Mouse (Mus musculus): ENCODE results near the gene Cachd1. TPM values are rescaled to one million over a fixed set of nuclear protein-coding genes. Genes with fewer than 3 reads are reported as not detected.

Gene Cachd1
- polyA plus RNA-seq, 1 experiment from 2014 or later = 6.6 TPM

- no peak overlapping the region for H3K9ac ChIP-seq
- H3K4me2 ChIP-seq = no peak overlapping the region
- ATAC-seq (ENCODE audit: insufficient read depth) = no peak
- WGBS (ENCODE audit: insufficient replicate concordance) = 30% methylated on average over 2 of the region's 2 CpGs
- H3K36me3 ChIP-seq (replicated peaks) = no peaks in the 10 kb centered on the region
- H3K27me3 ChIP-seq = no peaks in the 10 kb centered on the region
- H3K4me3 ChIP-seq (replicated peaks) = no peak overlapping the region
- H3K4me1 ChIP-seq (replicated peaks) = no peaks in the 10 kb centered on the region
- no peaks in the 10 kb centered on the region for H3K9me3 ChIP-seq (replicated peaks)
- H3K27ac ChIP-seq (replicated peaks) = no peak overlapping the region
These were observed 16.7 kb downstream of the Cachd1 start for GRCm38 (mm10) chr4:100793147-100793546.

DNA sequence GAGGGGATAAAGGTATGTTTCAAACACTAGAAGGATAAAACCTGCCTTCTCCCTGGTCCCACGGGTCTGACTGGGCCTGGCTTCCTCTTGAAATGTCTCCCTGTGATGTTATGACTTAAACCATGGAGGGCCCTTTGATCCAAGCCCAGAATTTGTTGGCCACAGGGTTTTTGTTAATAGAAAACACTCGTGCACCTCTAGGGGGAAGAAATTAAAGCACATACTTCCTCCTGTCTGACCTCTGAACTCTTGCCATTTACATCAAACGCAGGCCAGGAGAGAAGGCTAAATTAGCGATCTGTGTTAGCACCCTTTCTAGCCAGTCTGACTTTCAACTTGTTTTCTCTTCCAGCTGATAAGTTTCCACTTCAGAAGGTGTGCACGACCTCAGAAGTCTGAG, 19.0 kb downstream of the Cachd1 start:
- no peak overlapping the region for H3K27ac ChIP-seq (replicated peaks)
- no peak for ATAC-seq (ENCODE audit: insufficient read depth)
- H3K36me3 ChIP-seq (replicated peaks) = no peaks in the 10 kb centered on the region
- H3K4me2 ChIP-seq = no peak overlapping the region
- WGBS (ENCODE audit: insufficient replicate concordance) = 31% methylated on average over 5 of the region's 5 CpGs
- no peaks in the 10 kb centered on the region for H3K4me1 ChIP-seq (replicated peaks)
- H3K9ac ChIP-seq = no peak overlapping the region
- H3K27me3 ChIP-seq = no peaks in the 10 kb centered on the region
- H3K9me3 ChIP-seq (replicated peaks) = no peaks in the 10 kb centered on the region
- no peak overlapping the region for H3K4me3 ChIP-seq (replicated peaks)

DNA sequence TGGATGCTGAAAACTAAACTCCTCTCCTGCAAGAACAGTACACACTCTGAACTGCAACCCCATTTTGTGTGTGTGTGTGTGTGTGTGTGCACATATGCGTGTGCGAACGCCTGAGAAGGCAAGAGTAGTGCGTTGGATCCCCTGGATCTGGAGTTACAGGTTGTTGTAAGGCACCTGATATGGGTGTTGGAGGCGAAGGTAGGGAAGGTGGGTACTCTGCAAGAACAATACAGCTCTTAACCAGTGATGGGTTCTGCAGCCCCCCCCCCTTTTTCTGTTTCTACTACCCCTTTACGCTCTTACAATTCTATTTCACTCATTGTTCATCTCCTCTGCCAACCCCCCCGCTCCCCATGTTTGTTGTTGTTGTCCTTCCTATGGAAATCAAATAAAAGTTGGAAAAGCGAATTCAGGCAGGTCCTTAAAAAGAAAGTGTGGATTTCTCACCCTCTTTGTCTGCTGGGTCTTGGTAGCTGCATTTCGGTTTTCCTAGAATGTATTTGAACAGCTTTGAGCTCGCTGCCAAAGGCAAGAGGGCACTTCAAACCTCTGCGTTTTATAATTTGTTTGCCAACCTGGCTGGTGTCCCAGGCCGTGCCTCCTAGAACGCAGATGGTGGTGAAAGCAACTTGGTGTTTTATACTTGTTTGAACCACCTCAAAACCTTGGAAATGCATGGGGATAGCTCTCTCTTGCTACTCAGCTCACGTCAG, 24.4 kb downstream of the Cachd1 start:
- ATAC-seq (ENCODE audit: insufficient read depth) = no peak
- Histone ChIP-seq H3K36me3 (replicated peaks) (no peaks in the 10 kb centered on the region), H3K27ac (replicated peaks) (no peak overlapping the region), H3K4me3 (replicated peaks) (no peak overlapping the region), H3K27me3 (no peaks in the 10 kb centered on the region), H3K4me2 (no peak overlapping the region), H3K9me3 (replicated peaks) (no peaks in the 10 kb centered on the region), H3K9ac (no peak overlapping the region), H3K4me1 (replicated peaks) (no peaks in the 10 kb centered on the region)
- 67% methylated on average over 14 of the region's 14 CpGs for WGBS (ENCODE audit: insufficient replicate concordance)

GRCm38 (mm10) chr4:100801443-100801786, 24.9 kb downstream of the Cachd1 start:
- no peaks in the 10 kb centered on the region for H3K36me3 ChIP-seq (replicated peaks)

DNA sequence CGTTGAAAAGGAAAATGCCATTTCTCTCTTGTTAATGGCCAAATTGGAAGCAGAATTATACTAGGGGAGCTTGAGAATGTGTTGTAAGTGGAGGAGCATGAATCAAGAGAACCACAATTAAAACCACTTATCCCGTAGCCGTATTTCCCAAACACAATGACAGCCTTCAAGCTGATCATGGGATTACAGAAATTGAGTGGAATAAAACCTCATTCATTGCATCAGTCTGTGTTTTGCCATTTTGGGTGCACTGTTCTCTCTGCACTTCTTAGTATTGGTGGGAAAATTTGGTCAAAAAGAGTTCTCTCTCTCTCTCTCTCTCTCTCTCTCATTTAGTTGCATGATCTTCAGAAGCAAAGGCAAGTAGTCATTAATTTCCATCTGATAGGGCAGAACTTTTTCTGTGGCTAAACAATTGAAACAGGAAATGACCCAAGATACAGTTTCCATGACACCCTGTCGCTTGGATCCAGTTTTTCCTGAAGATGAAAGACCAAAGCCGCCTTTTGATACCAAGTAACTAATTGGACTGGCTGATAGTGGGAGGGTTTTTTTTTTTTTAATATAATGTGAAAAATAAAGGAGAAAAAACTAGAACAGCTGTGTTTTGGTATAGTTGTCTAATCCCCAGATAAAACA, 34.7 kb downstream of the Cachd1 start:
- Histone ChIP-seq H3K4me1 (replicated peaks) (no peaks in the 10 kb centered on the region), H3K9me3 (replicated peaks) (no peaks in the 10 kb centered on the region), H3K27ac (replicated peaks) (no peak overlapping the region), H3K4me2 (no peak overlapping the region), H3K4me3 (replicated peaks) (no peak overlapping the region), H3K27me3 (no peaks in the 10 kb centered on the region), H3K9ac (no peak overlapping the region), H3K36me3 (replicated peaks) (no peaks in the 10 kb centered on the region)
- 43% methylated on average over 5 of the region's 5 CpGs for WGBS (ENCODE audit: insufficient replicate concordance)
- no peak for ATAC-seq (ENCODE audit: insufficient read depth)

More at GRCm38 (mm10) chr4:100801443-100801786, 24.9 kb downstream of the Cachd1 start:
- no peak for ATAC-seq (ENCODE audit: insufficient read depth)
- no peaks in the 10 kb centered on the region for H3K4me1 ChIP-seq (replicated peaks)
- no peaks in the 10 kb centered on the region for H3K27me3 ChIP-seq
- H3K9ac ChIP-seq = no peak overlapping the region
- no peak overlapping the region for H3K27ac ChIP-seq (replicated peaks)
- no peak overlapping the region for H3K4me3 ChIP-seq (replicated peaks)
- no peak overlapping the region for H3K4me2 ChIP-seq
- WGBS (ENCODE audit: insufficient replicate concordance) = 55% methylated on average over 3 of the region's 3 CpGs
- no peaks in the 10 kb centered on the region for H3K9me3 ChIP-seq (replicated peaks)

DNA sequence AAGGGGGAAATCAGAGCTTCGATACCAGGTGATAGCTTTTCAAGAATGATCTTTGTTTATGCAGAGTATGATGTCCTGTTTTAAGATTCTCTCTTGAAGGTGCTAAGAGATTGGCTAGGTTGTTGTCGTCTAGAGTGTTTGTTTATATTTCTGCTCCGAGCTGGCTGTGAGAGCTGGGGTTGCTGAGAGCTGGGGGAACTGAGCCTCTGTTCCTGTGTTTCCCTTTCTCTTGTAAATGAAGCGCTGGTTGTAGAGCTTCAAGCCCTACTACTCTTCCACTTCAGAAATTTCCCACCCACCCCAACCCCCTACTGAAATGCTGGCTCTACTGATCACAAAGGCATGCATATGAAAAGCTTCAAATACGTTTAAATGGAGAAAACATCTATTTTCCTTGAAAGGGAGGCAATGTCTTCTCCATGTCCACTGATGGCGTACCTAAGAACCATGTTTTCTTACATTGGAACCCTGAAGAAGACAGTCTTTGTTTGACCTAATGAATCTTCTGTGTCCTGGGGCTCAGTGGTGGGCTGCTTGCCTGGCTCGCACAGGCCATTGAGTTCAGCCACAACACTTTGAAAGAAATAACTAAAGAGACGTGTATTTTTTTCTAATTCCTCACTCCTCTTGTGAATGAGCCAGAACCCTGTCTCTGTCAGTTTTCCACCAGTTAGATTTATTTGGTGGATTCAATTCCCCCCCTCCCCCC, 35.5 kb downstream of the Cachd1 start:
- Histone ChIP-seq H3K27ac (replicated peaks) (no peak overlapping the region), H3K4me3 (replicated peaks) (no peak overlapping the region), H3K4me2 (no peak overlapping the region)

GRCm38 (mm10) chr4:100813767-100814461, 37.4 kb downstream of the Cachd1 start:
- no peak for ATAC-seq (ENCODE audit: insufficient read depth)

More for the DNA sequence above, 35.5 kb downstream of the Cachd1 start:
- ATAC-seq (ENCODE audit: insufficient read depth) = no peak
- no peak overlapping the region for H3K9ac ChIP-seq
- 36% methylated on average over 8 of the region's 8 CpGs for WGBS (ENCODE audit: insufficient replicate concordance)
- no peaks in the 10 kb centered on the region for H3K36me3 ChIP-seq (replicated peaks)
- H3K4me1 ChIP-seq (replicated peaks) = no peaks in the 10 kb centered on the region
- no peaks in the 10 kb centered on the region for H3K9me3 ChIP-seq (replicated peaks)
- H3K27me3 ChIP-seq = no peaks in the 10 kb centered on the region

DNA sequence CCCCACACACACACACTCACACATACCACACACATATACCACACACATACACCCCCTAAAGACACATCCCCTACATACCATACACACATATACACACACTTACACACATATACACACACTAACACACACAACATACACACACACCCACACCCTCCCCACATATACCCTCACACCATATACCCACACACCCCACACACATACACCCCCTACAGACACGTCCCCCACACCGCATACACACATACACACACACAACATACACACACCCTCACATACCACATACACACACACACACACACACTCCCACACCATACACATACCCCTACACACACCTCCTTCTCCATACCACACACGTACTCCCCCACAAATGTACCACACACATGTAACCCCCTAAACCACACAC, 42.8 kb downstream of the Cachd1 start:
- ATAC-seq (ENCODE audit: insufficient read depth) = no peak
- Histone ChIP-seq H3K4me1 (replicated peaks) (no peaks in the 10 kb centered on the region), H3K27ac (replicated peaks) (no peak overlapping the region), H3K36me3 (replicated peaks) (no peaks in the 10 kb centered on the region), H3K9me3 (replicated peaks) (no peaks in the 10 kb centered on the region), H3K4me3 (replicated peaks) (no peak overlapping the region), H3K9ac (no peak overlapping the region), H3K27me3 (no peaks in the 10 kb centered on the region), H3K4me2 (no peak overlapping the region)
- WGBS (ENCODE audit: insufficient replicate concordance) = 70% methylated on average over 3 of the region's 3 CpGs

More at GRCm38 (mm10) chr4:100813767-100814461, 37.4 kb downstream of the Cachd1 start:
- Histone ChIP-seq H3K4me3 (replicated peaks) (no peak overlapping the region), H3K4me1 (replicated peaks) (no peaks in the 10 kb centered on the region), H3K27ac (replicated peaks) (no peak overlapping the region), H3K27me3 (no peaks in the 10 kb centered on the region), H3K9me3 (replicated peaks) (no peaks in the 10 kb centered on the region), H3K9ac (no peak overlapping the region), H3K4me2 (no peak overlapping the region), H3K36me3 (replicated peaks) (no peaks in the 10 kb centered on the region)
- WGBS (ENCODE audit: insufficient replicate concordance) = 50% methylated on average over 2 of the region's 2 CpGs

DNA sequence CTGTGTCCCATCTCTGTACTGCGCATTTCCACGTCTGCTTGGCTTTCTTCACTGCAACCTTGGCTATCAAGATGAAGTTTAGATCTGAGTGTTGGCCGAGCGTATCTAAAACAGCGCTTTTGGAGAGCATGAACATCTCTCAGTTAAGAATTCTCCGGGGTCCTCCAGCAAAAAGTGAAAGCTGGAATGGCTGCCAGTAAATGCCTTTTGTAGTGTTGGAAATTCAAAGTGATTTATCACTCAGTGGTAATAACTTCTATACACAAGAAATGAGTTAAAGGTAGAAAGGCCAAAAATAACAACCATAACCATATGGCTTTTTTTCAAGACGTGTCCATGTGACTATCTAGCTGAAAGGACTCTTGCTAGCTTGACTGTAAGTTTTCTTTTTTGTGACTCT, 46.1 kb downstream of the Cachd1 start:
- no peak for ATAC-seq (ENCODE audit: insufficient read depth)
- WGBS (ENCODE audit: insufficient replicate concordance) = 70% methylated on average over 7 of the region's 7 CpGs
- Histone ChIP-seq H3K27me3 (no peaks in the 10 kb centered on the region), H3K4me2 (no peak overlapping the region), H3K27ac (replicated peaks) (no peak overlapping the region), H3K36me3 (replicated peaks) (no peaks in the 10 kb centered on the region), H3K4me3 (replicated peaks) (no peak overlapping the region), H3K4me1 (replicated peaks) (no peaks in the 10 kb centered on the region), H3K9me3 (replicated peaks) (no peaks in the 10 kb centered on the region), H3K9ac (no peak overlapping the region)

DNA sequence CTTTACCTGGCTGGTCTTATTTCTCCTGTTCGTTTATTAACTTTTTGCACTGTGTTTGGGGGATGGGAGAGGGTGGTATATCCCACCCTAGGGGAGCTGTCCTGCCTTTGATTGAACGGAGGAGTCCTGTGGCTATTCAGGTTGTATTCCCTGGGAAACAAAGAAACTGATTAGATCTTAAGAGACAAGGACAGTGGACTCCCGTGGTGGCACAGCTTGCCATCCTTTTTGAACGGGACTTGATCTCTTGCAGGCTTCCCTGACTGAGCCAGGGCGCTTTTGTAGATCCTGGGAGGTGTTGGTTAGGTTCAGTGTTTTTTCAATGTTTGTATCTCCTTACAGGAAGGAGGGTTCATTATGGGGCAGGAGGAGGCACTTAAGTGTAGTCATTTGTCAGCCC, 50.9 kb downstream of the Cachd1 start:
- H3K4me2 ChIP-seq = no peak overlapping the region
- no peaks in the 10 kb centered on the region for H3K9me3 ChIP-seq (replicated peaks)
- H3K36me3 ChIP-seq (replicated peaks) = no peaks in the 10 kb centered on the region
- WGBS (ENCODE audit: insufficient replicate concordance) = 33% methylated on average over 5 of the region's 5 CpGs
- ATAC-seq (ENCODE audit: insufficient read depth) = no peak
- H3K27ac ChIP-seq (replicated peaks) = no peak overlapping the region
- H3K9ac ChIP-seq = no peak overlapping the region
- H3K27me3 ChIP-seq = no peaks in the 10 kb centered on the region
- H3K4me1 ChIP-seq (replicated peaks) = no peaks in the 10 kb centered on the region
- H3K4me3 ChIP-seq (replicated peaks) = no peak overlapping the region

DNA sequence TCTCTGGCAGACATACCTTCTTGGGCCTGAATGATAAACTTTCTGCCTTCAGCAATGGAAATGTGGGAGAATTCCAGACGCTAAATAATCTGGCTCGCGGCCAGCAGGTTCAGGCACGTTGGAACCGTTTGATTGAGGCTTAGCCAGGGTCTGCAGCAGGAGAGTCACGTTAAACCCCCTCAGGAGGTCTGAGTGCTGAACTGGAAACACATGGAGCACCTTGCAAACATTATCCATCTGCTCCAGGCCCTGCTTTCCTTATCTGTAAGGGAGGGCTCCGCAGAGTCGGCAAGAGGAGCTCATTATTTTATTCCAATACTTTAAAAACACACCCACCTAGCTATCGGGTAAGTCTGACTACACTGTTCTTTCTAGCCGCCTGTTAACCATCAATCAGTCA, 52.3 kb downstream of the Cachd1 start:
- no peak overlapping the region for H3K4me2 ChIP-seq
- no peaks in the 10 kb centered on the region for H3K27me3 ChIP-seq
- no peak overlapping the region for H3K4me3 ChIP-seq (replicated peaks)
- WGBS (ENCODE audit: insufficient replicate concordance) = 33% methylated on average over 10 of the region's 10 CpGs
- H3K27ac ChIP-seq (replicated peaks) = no peak overlapping the region
- no peak overlapping the region for H3K9ac ChIP-seq
- H3K36me3 ChIP-seq (replicated peaks) = no peaks in the 10 kb centered on the region
- no peaks in the 10 kb centered on the region for H3K4me1 ChIP-seq (replicated peaks)
- no peak for ATAC-seq (ENCODE audit: insufficient read depth)
- no peaks in the 10 kb centered on the region for H3K9me3 ChIP-seq (replicated peaks)
